Mouse (Mus musculus) testis, adult 2 months (tissue): ENCODE measurements around the gene Tmem200c. TPM values are rescaled to one million over a fixed set of nuclear protein-coding genes. Genes with fewer than 3 reads are reported as not detected.

Experiments used
- H3K27ac ChIP-seq: fragments of 200-500 bp; 2 replicates; pipeline ENCODE4 v1.5.1; 2012; ENCODE audit warnings: low read depth, low read length; ENCODE audit not compliant: control insufficient read depth, insufficient read depth
- H3K27me3 ChIP-seq: fragments of 200-500 bp; 2 replicates; pipeline ENCODE4 v1.6.1; 2012; ENCODE audit warnings: mild to moderate bottlenecking, low read length, moderate library complexity; ENCODE audit not compliant: control insufficient read depth, insufficient read depth
- H3K36me3 ChIP-seq: fragments of 200-500 bp; 2 replicates; pipeline ENCODE4 v1.6.1; 2012; ENCODE audit warnings: mild to moderate bottlenecking, low read length; ENCODE audit not compliant: control insufficient read depth, insufficient read depth
- H3K4me1 ChIP-seq: fragments of 200-500 bp; 2 replicates; pipeline ENCODE4 v1.6.1; 2012; ENCODE audit warnings: low read length; ENCODE audit not compliant: control insufficient read depth, insufficient read depth
- H3K4me3 ChIP-seq: fragments of 200-500 bp; 2 replicates; pipeline ENCODE4 v1.5.1; 2012; ENCODE audit warnings: low read depth, mild to moderate bottlenecking, low read length, moderate library complexity, mixed read lengths; ENCODE audit not compliant: control insufficient read depth
- CTCF ChIP-seq: fragments of 200-500 bp; IDR thresholded peaks from 2 replicates; pipeline ENCODE4 v1.5.1; 2012; ENCODE audit warnings: low read depth, mild to moderate bottlenecking, inconsistent platforms, low read length, moderate library complexity; ENCODE audit not compliant: control insufficient read depth, insufficient read depth, insufficient replicate concordance
- POLR2A ChIP-seq: fragments of 200-500 bp; IDR thresholded peaks from 2 replicates; pipeline ENCODE4 v1.6.1; 2012; ENCODE audit warnings: low read depth, mild to moderate bottlenecking, inconsistent platforms, low read length, moderate library complexity; ENCODE audit not compliant: control insufficient read depth
- polyA plus RNA-seq: library from polyadenylated mRNA; depleted of rRNA; stranded (reverse); fragments of >200 nt; gene quantifications from 2 replicates; pipeline ENCODE4 v1.2.3, GENCODE M21; 2012

Gene Tmem200c
- polyA plus RNA-seq, 1 experiment: 0.07 TPM

- no peak overlapping the region for H3K27ac ChIP-seq
- peaks cover 11% of the 10 kb centered on the region for H3K4me1 ChIP-seq
- no peaks in the 10 kb centered on the region; the same call in 1 of the 2 replicates for H3K27me3 ChIP-seq
- no peaks in the 10 kb centered on the region for H3K36me3 ChIP-seq
- no peak for TF ChIP-seq POLR2A
- no peak for TF ChIP-seq CTCF
- H3K4me3 ChIP-seq: peak overlapping the region; percentile 15
Measured at GRCm38 (mm10) chr17:68841097-68841891, 14.9 kb downstream of the Tmem200c start.

- TF ChIP-seq CTCF: no peak
- no peak for TF ChIP-seq POLR2A
- no peak overlapping the region for H3K27ac ChIP-seq
- H3K27me3 ChIP-seq: no peaks in the 10 kb centered on the region; the same call in 1 of the 2 replicates
- peak overlapping the region; percentile 15; the same call in 1 of the 2 replicates for H3K4me3 ChIP-seq
- H3K4me1 ChIP-seq: peaks cover 7% of the 10 kb centered on the region
- H3K36me3 ChIP-seq: no peaks in the 10 kb centered on the region
Measured at GRCm38 (mm10) chr17:68841892-68842252, 15.4 kb downstream of the Tmem200c start.

GRCm38 (mm10) chr17:68845931-68846330 is 19.5 kb downstream of the Tmem200c start:
- H3K4me1 ChIP-seq: no peaks in the 10 kb centered on the region; the same call in 1 of the 2 replicates
- H3K36me3 ChIP-seq: no peaks in the 10 kb centered on the region
- H3K4me3 ChIP-seq: no peak overlapping the region
- no peak overlapping the region for H3K27ac ChIP-seq
- H3K27me3 ChIP-seq: no peaks in the 10 kb centered on the region
- TF ChIP-seq POLR2A: no peak
- no peak for TF ChIP-seq CTCF

GRCm38 (mm10) chr17:68848739-68849138 is 22.3 kb downstream of the Tmem200c start:
- Histone ChIP-seq H3K27me3 (no peaks in the 10 kb centered on the region), H3K4me1 (peaks cover 2% of the 10 kb centered on the region; the same call in 1 of the 2 replicates), H3K4me3 (no peak overlapping the region), H3K27ac (no peak overlapping the region), H3K36me3 (no peaks in the 10 kb centered on the region)
- TF ChIP-seq POLR2A (no peak), CTCF (no peak)

GRCm38 (mm10) chr17:68852171-68852966 is 25.9 kb downstream of the Tmem200c start:
- Histone ChIP-seq H3K4me3 (no peak overlapping the region), H3K36me3 (no peaks in the 10 kb centered on the region), H3K27ac (no peak overlapping the region), H3K4me1 (peaks cover 2% of the 10 kb centered on the region; the same call in 1 of the 2 replicates), H3K27me3 (no peaks in the 10 kb centered on the region)
- TF ChIP-seq POLR2A (no peak), CTCF (no peak)

- H3K4me1 ChIP-seq: no peaks in the 10 kb centered on the region
- H3K27ac ChIP-seq: no peak overlapping the region
- TF ChIP-seq CTCF (no peak), POLR2A (no peak)
- no peaks in the 10 kb centered on the region for H3K36me3 ChIP-seq
- no peaks in the 10 kb centered on the region for H3K27me3 ChIP-seq
- H3K4me3 ChIP-seq: no peak overlapping the region
Measured at GRCm38 (mm10) chr17:68864175-68864574, 37.8 kb downstream of the Tmem200c start.

- no peak for TF ChIP-seq POLR2A
- TF ChIP-seq CTCF: no peak
- H3K4me1 ChIP-seq: no peaks in the 10 kb centered on the region
- H3K4me3 ChIP-seq: no peak overlapping the region
- H3K27me3 ChIP-seq: no peaks in the 10 kb centered on the region
- no peak overlapping the region for H3K27ac ChIP-seq
- no peaks in the 10 kb centered on the region for H3K36me3 ChIP-seq
Measured at GRCm38 (mm10) chr17:68868439-68868838, 42.0 kb downstream of the Tmem200c start.
